Mouse (Mus musculus) mouse embryonic stem cell (cell line): ENCODE measurements around the gene Cars.
"Not testable (repeated sequence)": the region's sequence is repeated elsewhere in the genome, so short reads cannot be mapped to it uniquely, and the experiment has no call there.

Experiments used
- in situ Hi-C, 2 experiments: fragments of 300-500 bp; cut with MboI; formaldehyde crosslinking; loops; 1 replicate in 1 of 2; 3 replicates in 1 of 2; pipeline ENCODE4 v1.14.3; 2019 to 2020; ENCODE audit warnings: low sequenced_read_pairs in 2 of 2, low pct_unique_long_range_greater_than_20kb in 1 of 2, mixed read lengths in 1 of 2; ENCODE audit not compliant: unreplicated experiment in 1 of 2

Cars gene

GRCm38 (mm10) chr7:143594865-143595264 is 5.0 kb downstream of the Cars start:
- in situ Hi-C loops = no loop called here

DNA sequence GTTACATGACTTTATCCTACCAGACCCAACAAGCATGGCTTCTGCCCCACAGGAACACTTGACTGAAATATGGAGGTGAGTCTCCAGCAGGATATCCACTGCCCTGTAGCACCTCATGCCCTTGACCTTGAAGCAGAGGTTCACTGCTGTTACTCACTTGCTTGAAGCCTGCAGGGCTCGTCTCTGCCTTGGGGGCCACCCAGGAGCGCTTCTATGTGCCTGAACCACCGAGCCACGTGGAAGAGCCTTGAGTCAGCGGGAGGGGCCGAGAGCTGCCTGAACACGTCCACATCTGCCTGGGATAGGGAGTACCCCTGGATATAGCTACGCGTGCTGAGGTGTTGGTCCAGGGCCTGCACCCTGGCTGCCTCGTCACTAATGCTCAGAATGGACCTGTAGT is 7.6 kb downstream of the Cars start:
- in situ Hi-C loops = no loop called here

- in situ Hi-C loops = loop anchor here in 1 of 2 experiments (5.0 kb wide), 1 partner anchor 71 kb away; no protein-coding TSS in a partner anchor
Observed at GRCm38 (mm10) chr7:143588006-143588405, 11.9 kb downstream of the Cars start.

GRCm38 (mm10) chr7:143587586-143587985 is 12.3 kb downstream of the Cars start:
- in situ Hi-C loops = loop anchor here in 1 of 2 experiments (5.0 kb wide), 1 partner anchor 70 kb away; no protein-coding TSS in a partner anchor

DNA sequence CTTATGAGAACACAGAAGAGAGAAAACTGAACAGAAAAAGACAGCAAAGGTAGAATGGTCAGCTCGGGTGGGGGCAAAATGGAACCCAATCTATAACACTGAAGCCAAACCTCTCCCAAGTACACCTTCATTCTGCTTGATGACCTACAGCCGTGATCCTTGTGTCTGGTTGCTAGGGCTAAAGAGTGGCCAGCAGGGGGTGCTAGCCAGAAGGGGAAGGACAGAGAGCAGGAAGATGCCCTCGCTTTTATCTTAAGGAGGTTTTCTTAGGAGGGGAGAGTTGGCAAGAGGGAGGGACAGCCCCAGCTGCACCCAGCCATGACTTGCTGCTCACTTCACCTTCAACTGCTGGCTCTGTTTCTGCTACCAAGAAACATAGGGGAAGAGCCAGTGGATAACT is 15.9 kb downstream of the Cars start:
- in situ Hi-C loops = no loop called here

DNA sequence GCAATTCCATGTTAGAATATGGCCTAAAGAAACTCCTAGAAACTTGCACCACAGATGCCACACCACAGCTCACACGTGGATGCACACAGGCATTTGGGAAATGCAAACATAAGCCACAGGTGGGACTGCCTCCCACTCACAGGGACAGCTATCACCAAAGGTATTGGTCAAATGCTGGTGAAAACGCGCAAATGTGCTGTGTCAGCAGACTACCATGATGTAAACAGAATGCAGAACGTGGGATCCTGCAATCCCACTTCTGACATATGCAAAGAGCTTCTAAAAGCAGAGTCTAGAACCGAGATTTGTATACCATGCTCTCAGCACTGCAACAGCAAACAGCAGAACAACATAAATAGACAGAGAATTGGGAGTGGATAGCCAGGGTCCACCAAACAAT is 16.9 kb downstream of the Cars start:
- in situ Hi-C loops = no loop called here

DNA sequence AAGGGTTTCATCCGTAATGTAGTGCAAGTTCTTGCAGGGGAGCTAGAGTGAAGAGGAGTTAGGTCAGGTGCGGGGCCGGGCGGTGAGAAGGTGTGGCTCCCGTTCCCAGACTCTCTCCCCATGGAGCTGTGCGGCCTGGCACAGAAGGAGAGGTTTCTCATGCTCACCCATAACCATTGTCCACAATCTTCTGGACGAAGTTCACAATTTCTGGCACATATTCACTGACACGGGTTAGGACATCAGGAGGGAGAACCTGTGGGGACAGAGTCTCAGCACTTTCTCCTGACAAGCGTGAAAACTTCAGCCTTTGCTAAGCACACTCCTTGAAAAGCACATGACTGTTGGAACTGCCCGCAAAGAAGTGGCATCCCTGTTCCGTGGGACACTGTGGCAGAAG is 24.1 kb downstream of the Cars start:
- in situ Hi-C loops = loop anchor here in 1 of 2 experiments (10.0 kb wide), 1 partner anchor 51 kb away; no protein-coding TSS in a partner anchor

DNA sequence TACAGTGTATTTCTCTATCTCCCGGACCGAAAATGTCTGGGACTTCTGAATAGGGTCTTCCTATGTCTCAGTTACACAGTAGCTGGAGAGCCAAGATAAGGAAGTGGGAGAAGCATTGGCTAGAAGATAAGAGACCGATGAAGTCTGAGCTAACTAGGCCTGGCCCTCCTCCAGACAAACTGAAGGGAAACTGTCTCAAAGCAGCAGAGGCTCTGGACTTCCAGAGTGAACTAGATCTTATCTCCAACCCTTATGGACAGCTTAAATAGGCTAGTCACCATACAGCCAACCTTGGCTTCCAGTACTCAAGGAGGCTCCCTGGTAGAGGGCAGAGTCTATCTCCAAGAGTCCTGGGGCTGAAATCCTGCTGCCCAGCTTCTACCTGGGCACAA is 34.2 kb downstream of the Cars start:
- in situ Hi-C loops = no loop called here

DNA sequence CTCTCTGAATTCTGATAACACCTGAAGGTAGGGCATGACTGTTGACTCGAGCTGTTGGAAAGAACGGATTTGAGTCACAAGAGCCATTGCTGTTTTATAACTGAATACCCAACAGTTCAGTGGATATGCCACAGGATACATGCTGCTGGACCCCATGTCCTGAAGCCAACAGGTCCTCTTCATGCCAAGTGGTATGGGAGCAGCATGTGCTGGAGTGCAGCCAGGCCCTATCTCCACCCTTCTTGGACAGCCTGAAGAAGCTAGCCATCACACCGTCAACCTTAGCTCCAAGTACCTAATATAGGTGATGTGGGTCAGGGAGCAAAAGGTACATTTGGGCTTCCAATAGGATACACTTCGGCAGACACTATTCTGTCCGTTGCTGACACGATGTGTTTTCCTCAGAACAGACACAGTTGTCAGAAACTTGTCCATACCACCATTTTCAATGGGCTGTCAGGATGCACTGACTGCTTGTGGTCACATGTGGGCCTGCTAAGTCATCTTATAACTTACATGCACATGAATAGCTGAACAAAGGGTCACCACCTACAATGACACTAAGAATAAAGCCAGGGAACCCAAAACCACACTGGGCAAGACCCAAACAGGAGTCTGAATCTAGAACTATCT is 34.8 kb downstream of the Cars start:
- in situ Hi-C loops = no loop called here

DNA sequence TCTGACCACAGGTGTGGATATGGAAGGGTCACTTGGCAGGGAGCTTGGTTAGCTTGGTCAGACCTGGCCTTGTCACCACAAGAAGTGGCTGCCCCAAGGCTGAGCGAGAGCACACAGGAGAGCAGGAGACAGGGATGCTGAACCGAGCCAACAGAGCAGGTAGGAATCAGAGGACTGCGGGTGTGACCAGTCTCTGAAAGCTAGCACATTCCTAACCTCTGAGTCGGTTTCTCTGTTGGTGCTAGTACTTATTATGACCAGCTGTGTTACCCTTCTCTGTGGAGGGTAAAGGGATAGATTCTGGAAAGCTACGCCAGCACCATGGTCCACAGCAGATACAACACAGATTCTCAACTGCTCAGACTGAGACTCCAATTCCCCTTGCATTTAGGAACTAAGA is 36.1 kb downstream of the Cars start:
- in situ Hi-C loops = no loop called here

GRCm38 (mm10) chr7:143557616-143558015 is 42.3 kb downstream of the Cars start:
- in situ Hi-C loops = no loop called here

GRCm38 (mm10) chr7:143556964-143557610 is 42.8 kb downstream of the Cars start:
- in situ Hi-C loops = no loop called here

DNA sequence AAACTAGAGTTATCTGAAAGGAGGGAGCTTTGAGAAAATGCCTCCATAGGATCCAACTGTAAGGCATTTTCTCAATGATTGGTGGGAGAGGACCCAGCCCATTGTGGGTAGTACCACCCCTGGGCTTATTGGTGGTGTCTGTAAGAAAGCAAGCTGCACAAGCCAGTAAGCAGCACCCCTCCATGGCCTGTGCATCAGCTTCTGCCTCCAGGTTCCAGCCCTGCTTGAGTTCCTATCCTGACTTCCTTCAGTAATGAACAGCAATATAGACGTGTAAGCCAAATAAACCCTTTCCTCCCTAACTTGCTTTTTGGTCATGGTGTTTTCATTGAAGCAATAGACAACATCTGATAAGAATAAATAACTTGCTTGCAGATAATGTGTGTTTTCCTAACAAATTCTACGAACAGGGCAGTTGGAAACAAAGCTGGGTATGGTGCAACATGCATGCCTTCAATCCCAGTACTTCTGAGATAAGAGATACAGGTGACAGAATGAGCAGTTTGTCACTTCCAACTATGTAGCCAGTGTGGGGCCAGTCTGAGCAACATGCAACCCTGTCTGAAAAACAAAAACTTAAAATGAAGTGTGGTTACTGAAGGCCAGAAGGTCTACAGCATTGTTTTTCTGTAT is 50.2 kb downstream of the Cars start:
- in situ Hi-C loops = no loop called here

- in situ Hi-C loops = no loop called here
Observed at GRCm38 (mm10) chr7:143548976-143549457, 50.9 kb downstream of the Cars start, which contains the start of gene Nap1l4. TSS of gene Nap1l4 (minus strand) at chr7:143549106.

- in situ Hi-C loops = no loop called here
Observed at GRCm38 (mm10) chr7:143548231-143548961, 51.5 kb downstream of the Cars start.

- in situ Hi-C loops = no loop called here
Observed at GRCm38 (mm10) chr7:143546554-143546953, 53.3 kb downstream of the Cars start.

DNA sequence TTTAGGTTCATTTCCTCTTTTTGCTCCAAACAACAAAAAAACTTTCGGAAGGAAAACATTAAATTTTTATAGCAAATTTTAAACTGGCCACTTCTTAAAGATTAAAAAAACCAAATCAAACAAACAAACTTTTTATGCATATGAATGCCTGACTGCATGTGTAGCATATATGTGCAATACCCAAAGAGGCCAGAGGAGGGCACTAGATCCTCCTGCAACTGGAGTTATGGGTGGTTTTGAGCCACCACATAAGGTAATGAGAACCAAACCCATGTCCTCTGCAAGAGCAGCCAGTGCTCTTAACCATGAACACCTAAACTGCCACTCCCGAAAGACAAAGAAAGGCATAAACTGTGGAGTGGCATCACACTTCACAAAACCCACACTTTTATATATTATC is 55.5 kb downstream of the Cars start:
- in situ Hi-C loops = no loop called here

DNA sequence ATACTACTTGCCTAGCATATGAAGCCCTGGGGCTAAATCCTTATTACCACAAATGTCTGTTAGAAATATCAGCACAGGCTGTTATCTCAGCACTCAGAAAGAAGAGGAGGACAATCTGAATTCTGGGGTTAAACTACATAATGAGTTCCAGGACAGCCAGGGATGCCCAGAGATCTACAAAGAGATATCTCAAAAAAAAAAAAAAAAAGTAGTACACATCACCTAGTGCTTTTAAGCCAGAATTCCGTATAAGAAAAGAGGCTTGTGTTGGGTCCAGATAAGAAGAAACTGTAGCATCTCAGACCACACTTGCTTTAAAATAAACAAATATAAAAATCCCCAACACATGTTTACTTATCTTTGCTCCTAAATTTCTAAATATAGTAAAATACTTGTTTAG is 61.2 kb downstream of the Cars start:
- in situ Hi-C loops = no loop called here

DNA sequence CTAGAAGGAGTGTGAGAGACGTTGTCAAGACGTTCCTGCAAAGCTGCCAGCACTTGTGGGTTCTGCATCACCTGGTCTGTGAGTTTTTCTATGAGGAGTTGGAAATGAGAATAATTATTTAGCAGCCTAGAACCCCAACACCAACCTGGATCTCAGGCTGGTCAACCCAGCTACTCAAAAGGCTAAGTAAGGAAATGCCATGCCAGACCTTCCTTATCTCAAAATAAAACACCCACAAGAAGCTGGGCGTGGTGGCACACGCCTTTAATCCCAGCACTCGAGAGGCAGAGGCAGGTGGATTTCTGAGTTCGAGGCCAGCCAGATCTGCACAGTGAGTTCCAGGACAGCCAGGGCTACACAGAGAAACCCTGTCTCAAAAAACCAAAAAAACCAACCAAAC is 61.7 kb downstream of the Cars start:
- in situ Hi-C loops = not testable (repeated sequence)
